Mouse (Mus musculus): Measurements from ENCODE around the gene Trmt1. TPM values are rescaled to one million over a fixed set of nuclear protein-coding genes. Genes with fewer than 3 reads are reported as not detected.
A peak's percentile ranks its signal among the peaks of the same experiment; 100 is the strongest.

The Trmt1 gene
- polyA plus RNA-seq, 1 experiment from 2014 or later = 56.2 TPM

DNA sequence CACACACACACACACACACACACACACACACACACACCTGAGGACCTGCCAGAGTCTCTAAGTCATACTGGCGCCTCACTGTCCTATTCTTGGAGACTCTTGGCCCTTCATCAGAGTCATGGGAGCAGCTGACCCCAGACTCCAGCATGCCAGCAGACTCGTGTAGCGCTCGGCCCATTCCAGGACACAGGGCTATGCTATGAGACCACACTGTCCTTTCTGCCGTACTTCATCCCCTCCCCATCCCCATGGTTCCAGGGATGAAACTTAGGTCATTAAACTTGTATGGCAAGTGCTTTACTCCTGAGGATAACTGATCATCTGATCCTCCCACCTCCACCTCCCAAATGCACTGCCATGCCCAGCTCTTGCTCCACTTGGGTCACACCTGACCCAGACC lies 32.4 kb downstream of the Trmt1 start:
- 0 out of 2 replicates have a peak, but pooled peaks cover 7% of the 10 kb centered on the region for H3K27me3 ChIP-seq (replicated peaks)
- WGBS = 83% methylated on average over 5 of the region's 5 CpGs

DNA sequence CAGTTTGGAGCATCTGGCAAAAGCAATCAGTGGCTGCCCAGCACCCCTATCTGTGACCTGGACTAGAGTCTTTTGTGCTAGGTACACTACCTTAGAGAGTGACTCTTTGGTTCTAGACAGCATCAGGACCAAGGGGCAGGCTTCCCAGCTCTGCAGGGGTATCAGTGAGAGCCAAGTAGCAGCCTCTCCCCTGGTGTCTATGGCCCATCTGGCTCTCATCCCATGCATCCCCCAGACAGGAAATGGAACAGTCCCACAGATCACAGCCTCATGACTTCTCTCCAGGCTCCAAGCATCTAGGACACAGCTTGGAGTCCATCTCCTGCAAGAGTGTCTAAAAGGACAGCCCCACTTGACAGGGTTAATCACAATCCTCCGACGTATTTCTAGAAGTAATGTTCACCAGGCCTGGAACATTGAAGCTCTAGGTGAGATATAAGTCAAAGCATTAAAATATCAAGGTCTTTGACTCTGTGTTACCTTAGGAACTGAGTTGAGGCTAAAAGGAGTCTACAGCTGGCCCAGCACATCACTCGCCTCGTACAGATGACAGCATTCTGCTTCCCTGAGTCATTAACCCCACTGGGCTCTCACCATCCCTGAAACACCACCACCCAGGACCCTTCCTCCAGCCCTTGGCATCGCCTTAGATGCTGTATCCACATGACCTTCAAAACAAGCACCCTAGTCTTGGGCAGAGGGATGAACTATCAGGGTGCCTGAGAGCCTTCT lies 33.0 kb downstream of the Trmt1 start:
- 74% methylated on average over 5 of the region's 5 CpGs for WGBS
- no peak for ATAC-seq (ENCODE audit: insufficient read depth, low FRiP score, low read depth)
- Histone ChIP-seq H3K36me3 (peaks cover 31% of the 10 kb centered on the region), H3K9me3 (no peaks in the 10 kb centered on the region), H3K27me3 (replicated peaks) (0 out of 2 replicates have a peak, but pooled peaks cover 7% of the 10 kb centered on the region), H3K4me3 (replicated peaks) (no peak overlapping the region), H3K27ac (no peak overlapping the region), H3K4me1 (peaks cover 38% of the 10 kb centered on the region), H3K4me2 (no peak overlapping the region), H3K9ac (no peak overlapping the region)

More for the DNA sequence above, 32.4 kb downstream of the Trmt1 start:
- no peak overlapping the region for H3K4me3 ChIP-seq (replicated peaks)
- H3K27ac ChIP-seq = no peak overlapping the region
- peaks cover 38% of the 10 kb centered on the region for H3K4me1 ChIP-seq
- no peaks in the 10 kb centered on the region for H3K9me3 ChIP-seq
- no peak overlapping the region for H3K4me2 ChIP-seq
- peaks cover 31% of the 10 kb centered on the region for H3K36me3 ChIP-seq
- H3K9ac ChIP-seq = no peak overlapping the region
- ATAC-seq (ENCODE audit: insufficient read depth, low FRiP score, low read depth) = no peak

DNA sequence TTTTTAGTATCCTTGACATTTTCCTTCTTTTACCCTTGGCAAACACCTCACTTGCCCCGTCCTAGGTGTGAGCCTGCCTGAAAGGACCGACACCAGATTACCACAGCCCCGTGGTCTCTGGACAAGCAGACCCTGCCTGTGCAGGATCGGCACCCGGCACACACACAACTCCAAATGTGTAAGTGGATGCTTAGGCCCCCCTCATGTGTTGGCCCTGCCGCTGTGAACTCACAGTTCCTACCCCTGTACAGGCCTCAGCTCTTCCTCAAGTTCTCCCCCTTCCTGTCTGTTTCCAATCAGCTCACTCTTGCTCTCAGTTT lies 36.4 kb downstream of the Trmt1 start:
- peaks cover 31% of the 10 kb centered on the region for H3K36me3 ChIP-seq
- peaks cover 54% of the 10 kb centered on the region for H3K4me1 ChIP-seq
- 52% methylated on average over 6 of the region's 6 CpGs for WGBS
- H3K4me3 ChIP-seq (replicated peaks) = no peak overlapping the region
- peak overlapping the region; percentile 98 for H3K27ac ChIP-seq
- peak overlapping the region; percentile 44 for H3K4me2 ChIP-seq
- ATAC-seq (ENCODE audit: insufficient read depth, low FRiP score, low read depth) = no peak
- H3K9ac ChIP-seq = no peak overlapping the region
- H3K27me3 ChIP-seq (replicated peaks) = no peaks in the 10 kb centered on the region
- H3K9me3 ChIP-seq = no peaks in the 10 kb centered on the region

DNA sequence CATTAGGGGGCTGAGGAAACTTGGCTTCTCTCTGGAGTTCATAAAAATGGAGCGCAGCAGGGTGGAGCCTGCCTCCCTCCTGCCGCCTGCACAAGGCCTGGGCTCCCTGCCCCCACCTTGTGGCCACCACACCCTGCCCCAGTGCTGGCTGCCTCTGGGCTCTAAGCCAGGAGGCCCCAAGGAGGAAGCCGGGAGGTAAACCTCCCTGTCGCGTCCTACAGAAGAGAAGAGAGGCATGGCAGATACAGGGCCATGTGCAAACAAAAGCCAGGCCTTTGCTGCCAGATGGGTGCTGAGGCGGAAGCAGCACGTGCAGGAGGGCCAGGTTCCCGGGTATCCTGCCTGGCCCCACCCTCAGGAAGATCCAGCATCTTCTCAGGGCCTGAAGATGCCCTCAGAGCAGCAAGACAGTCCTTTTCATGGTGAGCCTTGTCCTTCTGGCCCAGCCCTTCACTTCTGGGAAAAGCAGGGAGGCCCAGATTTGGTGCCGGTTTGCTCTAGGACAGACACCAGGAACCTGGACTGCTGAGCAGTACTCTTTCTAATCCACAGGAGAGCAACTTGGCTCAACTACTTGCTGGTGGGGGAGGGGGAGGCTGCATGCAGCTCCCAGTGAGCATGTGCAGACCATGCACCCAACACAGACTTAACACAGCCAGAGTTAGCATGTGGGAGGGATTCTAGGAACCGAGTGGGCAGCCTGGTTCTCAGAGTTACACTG lies 36.9 kb downstream of the Trmt1 start, which contains the start of gene G430095P16Rik:
TSS of gene G430095P16Rik (plus strand) at position 158 of the 721 bp plus-strand sequence.
- 7% methylated on average over 10 of the region's 10 CpGs for WGBS
- ATAC-seq (ENCODE audit: insufficient read depth, low FRiP score, low read depth) = peak; percentile 92
- H3K4me3 ChIP-seq (replicated peaks) = peak within 1 kb of the TSS; percentile 17; the same call in 1 of the 2 replicates
- peak within 1 kb of the TSS; percentile 98 for H3K27ac ChIP-seq
- peak within 1 kb of the TSS; percentile 44 for H3K4me2 ChIP-seq
- peak within 1 kb of the TSS; percentile 19; the same call in 1 of the 2 replicates for H3K9ac ChIP-seq
- H3K27me3 ChIP-seq (replicated peaks) = no peaks in the 10 kb centered on the region
- peaks cover 54% of the 10 kb centered on the region for H3K4me1 ChIP-seq
- peaks cover 35% of the 10 kb centered on the region for H3K36me3 ChIP-seq
- H3K9me3 ChIP-seq = no peaks in the 10 kb centered on the region

DNA sequence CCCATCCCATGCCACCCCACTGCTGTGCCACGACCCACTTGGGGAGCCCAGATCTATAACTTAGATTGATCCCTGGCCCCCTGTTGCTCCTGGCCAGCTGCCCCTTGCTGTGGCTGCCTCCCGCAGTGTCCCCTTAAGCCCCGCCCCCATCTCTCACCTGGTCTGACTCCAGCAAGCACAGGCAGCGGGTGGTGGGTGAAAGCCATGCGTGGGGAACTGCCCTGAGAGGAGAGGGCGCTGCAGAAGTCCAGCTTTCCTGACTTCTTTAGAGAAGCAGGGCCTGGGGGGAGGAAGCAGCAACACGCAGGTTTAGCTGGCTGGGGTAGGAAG lies 37.4 kb downstream of the Trmt1 start:
- Histone ChIP-seq H3K27ac (peak overlapping the region; percentile 98), H3K9ac (peak overlapping the region; percentile 19; the same call in 1 of the 2 replicates), H3K9me3 (no peaks in the 10 kb centered on the region), H3K36me3 (peaks cover 35% of the 10 kb centered on the region), H3K4me1 (peaks cover 57% of the 10 kb centered on the region), H3K27me3 (replicated peaks) (no peaks in the 10 kb centered on the region), H3K4me2 (peak overlapping the region; percentile 44), H3K4me3 (replicated peaks) (peak overlapping the region; percentile 17; the same call in 1 of the 2 replicates)
- WGBS = 12% methylated on average over 7 of the region's 7 CpGs
- ATAC-seq (ENCODE audit: insufficient read depth, low FRiP score, low read depth) = peak; percentile 5; the same call in 1 of the 2 replicates

DNA sequence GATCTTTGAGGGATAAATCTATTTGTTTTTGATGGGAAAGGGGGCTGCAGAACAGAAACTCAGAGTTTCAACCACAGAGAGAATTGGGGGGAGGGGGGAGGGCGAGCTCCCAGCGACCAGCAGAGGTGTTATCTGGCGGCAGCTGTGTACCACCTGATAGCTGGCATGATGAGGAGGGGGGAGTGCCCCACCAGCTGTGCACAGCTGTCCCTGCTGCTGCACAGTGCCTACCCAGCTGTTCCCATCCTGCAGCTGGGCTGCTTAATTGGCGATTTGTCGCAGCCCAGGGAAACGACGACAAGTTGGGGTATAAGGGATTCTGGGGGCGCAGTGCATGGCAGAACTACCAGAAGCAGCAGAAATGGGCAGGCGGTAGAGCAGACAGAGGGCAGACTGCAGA lies 38.6 kb downstream of the Trmt1 start:
- Histone ChIP-seq H3K4me2 (peak overlapping the region; percentile 44; the same call in 1 of the 2 replicates), H3K9me3 (no peaks in the 10 kb centered on the region), H3K4me1 (peaks cover 56% of the 10 kb centered on the region), H3K36me3 (peaks cover 29% of the 10 kb centered on the region), H3K4me3 (replicated peaks) (no peak overlapping the region), H3K9ac (no peak overlapping the region), H3K27me3 (replicated peaks) (no peaks in the 10 kb centered on the region), H3K27ac (peak overlapping the region; percentile 98; the same call in 1 of the 2 replicates)
- WGBS = 47% methylated on average over 9 of the region's 9 CpGs
- no peak for ATAC-seq (ENCODE audit: insufficient read depth, low FRiP score, low read depth)

DNA sequence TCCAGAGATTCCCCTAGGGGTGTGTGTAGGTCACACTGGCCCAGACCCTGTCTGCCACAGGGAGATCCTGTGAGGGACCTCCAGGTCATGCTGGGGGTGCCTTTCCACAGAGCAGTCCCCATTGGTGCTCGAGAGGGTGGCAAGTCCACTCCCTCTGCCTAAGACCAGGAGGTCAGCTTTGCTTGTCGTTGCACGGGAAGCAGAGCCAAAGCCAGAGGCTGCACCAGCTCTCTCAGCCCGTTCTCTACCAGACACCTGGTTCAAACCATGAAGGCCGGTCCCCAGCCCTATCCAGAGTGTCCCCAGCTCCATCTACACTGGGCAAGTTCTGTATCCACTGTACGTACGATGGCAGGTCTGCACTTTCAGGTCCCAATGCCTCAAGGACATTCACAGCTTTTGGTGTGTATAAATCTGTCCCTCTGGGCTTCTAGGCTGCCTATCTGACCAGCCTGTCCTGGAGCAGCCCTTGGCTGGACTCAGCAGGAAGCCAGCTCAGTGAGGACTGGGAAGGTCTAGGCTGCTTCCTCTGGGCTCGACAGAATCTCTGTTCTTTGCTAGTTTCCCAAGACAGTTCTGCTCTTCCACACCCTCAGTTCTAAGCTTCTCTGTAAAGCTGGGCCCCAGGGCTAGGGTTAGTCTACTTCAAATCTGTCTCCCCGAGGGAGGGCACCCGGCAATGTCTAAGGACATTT lies 39.3 kb downstream of the Trmt1 start:
- H3K4me1 ChIP-seq = peaks cover 63% of the 10 kb centered on the region
- H3K9ac ChIP-seq = no peak overlapping the region
- 58% methylated on average over 10 of the region's 10 CpGs for WGBS

DNA sequence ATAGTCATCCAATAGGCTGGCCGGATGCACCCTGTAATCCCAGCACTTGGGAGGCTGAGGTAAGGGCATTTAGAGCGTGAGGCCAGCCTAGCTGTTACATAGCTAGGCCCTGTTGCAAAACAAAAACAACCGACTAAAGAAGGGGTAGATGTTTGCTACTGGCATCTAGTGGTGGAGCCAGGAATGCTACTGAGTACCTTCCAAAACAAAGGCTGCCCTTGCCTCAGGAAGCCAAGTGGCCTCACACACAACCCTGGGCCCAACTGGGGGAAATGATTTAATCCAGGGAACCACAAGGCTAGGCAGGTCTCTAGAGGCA lies 39.8 kb downstream of the Trmt1 start:
- ATAC-seq (ENCODE audit: insufficient read depth, low FRiP score, low read depth) = no peak
- Histone ChIP-seq H3K36me3 (peaks cover 18% of the 10 kb centered on the region), H3K27ac (peak overlapping the region; percentile 64), H3K4me2 (no peak overlapping the region), H3K4me3 (replicated peaks) (no peak overlapping the region), H3K27me3 (replicated peaks) (no peaks in the 10 kb centered on the region), H3K4me1 (peaks cover 68% of the 10 kb centered on the region), H3K9me3 (no peaks in the 10 kb centered on the region), H3K9ac (no peak overlapping the region)
- WGBS = 36% methylated on average over 3 of the region's 3 CpGs

More for the DNA sequence above, 39.3 kb downstream of the Trmt1 start:
- no peak for ATAC-seq (ENCODE audit: insufficient read depth, low FRiP score, low read depth)
- H3K4me2 ChIP-seq = no peak overlapping the region
- H3K27ac ChIP-seq = peak overlapping the region; percentile 64
- H3K36me3 ChIP-seq = peaks cover 23% of the 10 kb centered on the region
- H3K27me3 ChIP-seq (replicated peaks) = no peaks in the 10 kb centered on the region
- no peaks in the 10 kb centered on the region for H3K9me3 ChIP-seq
- no peak overlapping the region for H3K4me3 ChIP-seq (replicated peaks)

DNA sequence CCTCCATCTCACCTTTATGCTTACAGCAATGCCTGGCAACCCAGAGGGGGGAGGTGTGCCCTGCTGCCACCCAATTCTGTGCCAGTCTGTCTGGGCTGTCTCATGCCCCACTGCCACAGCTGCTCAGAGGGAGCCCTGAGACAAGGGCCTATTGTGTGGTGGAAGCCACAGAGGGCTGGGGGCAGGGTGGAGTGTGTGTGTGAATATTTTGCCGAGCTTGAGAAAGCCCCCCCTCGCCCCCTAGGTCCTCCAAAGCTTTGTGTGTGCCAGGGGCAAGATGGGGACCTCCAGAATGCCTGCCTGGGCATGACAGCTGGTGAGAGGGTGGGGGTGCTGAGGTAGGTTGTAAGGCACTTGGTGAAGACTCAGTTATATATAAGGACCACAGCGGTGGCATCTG lies 42.4 kb downstream of the Trmt1 start:
- H3K4me1 ChIP-seq = peaks cover 73% of the 10 kb centered on the region
- H3K36me3 ChIP-seq = peaks cover 10% of the 10 kb centered on the region; the same call in 1 of the 2 replicates
- 76% methylated on average over 3 of the region's 3 CpGs for WGBS
- no peaks in the 10 kb centered on the region for H3K9me3 ChIP-seq
- peak overlapping the region; percentile 16 for H3K27ac ChIP-seq
- H3K4me3 ChIP-seq (replicated peaks) = no peak overlapping the region
- no peak for ATAC-seq (ENCODE audit: insufficient read depth, low FRiP score, low read depth)
- no peak overlapping the region for H3K4me2 ChIP-seq
- H3K27me3 ChIP-seq (replicated peaks) = no peaks in the 10 kb centered on the region
- no peak overlapping the region for H3K9ac ChIP-seq

DNA sequence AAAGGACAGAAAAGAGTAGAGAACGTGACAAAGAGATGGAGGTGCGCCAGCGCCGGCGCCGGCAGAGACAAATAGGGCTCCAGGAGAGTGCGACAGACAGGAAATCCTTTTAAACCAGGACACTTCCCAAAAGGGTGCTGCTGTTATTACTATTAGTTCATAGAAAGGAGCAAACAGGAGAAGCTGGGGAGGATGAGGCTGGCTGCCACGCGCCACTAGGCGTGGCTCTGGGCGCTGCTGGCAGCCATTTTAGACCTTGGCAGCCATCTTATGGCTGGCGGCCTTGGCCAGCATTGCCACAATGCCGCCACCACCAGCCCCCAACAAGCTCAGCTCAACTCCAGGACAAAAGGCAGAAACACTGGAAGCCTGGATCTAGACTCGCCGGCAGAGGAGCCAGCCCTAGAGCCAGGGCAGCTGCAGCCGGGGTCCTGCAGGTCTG lies 43.8 kb downstream of the Trmt1 start:
- peaks cover 64% of the 10 kb centered on the region for H3K4me1 ChIP-seq
- no peak for ATAC-seq (ENCODE audit: insufficient read depth, low FRiP score, low read depth)
- H3K36me3 ChIP-seq = peaks cover 10% of the 10 kb centered on the region; the same call in 1 of the 2 replicates
- 0 out of 2 replicates have a peak overlapping the region, but pooled peaks have one; percentile 21 for H3K4me2 ChIP-seq
- 83% methylated on average over 16 of the region's 16 CpGs for WGBS
- H3K9ac ChIP-seq = no peak overlapping the region
- no peak overlapping the region for H3K4me3 ChIP-seq (replicated peaks)
- no peaks in the 10 kb centered on the region for H3K9me3 ChIP-seq
- peak overlapping the region; percentile 85 for H3K27ac ChIP-seq
- H3K27me3 ChIP-seq (replicated peaks) = no peaks in the 10 kb centered on the region

DNA sequence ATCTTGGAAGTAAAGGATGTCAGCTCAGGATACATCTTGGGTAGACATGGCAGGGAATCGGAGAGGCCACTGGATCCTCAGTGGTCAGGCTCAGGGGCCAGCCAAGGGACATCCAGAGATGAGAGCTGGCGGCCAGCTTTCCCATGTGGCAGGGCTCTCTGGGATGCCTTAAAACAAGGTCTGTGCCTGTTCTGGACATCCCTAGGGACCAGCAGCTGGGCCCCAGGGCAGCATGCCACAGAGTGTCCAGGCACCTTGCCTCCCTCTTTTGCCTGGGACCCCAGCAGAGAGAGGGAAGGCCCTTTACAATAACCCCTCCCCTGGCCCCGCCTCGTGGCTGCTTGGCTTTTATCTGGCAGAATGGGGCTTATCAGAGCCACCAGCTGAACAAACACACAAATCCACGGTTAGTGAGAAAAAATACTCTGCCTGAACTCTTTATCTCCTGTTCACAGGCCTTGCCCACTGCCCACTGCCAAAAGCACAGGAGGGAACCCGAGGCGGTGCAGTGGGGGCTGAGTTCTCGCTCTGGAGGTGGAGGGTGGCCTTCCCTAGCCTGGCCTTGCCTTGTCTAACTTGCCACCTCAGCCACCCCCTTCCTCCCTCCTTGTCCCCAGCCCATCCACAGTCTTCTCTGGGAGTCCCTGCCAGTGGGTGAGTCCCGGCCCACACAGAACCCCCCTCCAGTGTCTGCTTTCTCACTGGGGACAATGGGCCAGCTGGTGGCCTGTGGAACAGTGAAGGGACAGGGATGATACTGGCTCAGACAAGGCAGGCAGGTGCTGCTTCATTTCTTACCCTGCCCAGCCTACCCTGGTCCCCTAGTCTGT lies 44.6 kb downstream of the Trmt1 start:
- H3K9ac ChIP-seq = no peak overlapping the region
- H3K4me1 ChIP-seq = peaks cover 56% of the 10 kb centered on the region
- H3K4me2 ChIP-seq = peak overlapping the region; percentile 24
- H3K9me3 ChIP-seq = no peaks in the 10 kb centered on the region
- peak; percentile 88 for ATAC-seq (ENCODE audit: insufficient read depth, low FRiP score, low read depth)
- peaks cover 10% of the 10 kb centered on the region; the same call in 1 of the 2 replicates for H3K36me3 ChIP-seq
- 37% methylated on average over 9 of the region's 9 CpGs for WGBS
- H3K27me3 ChIP-seq (replicated peaks) = no peaks in the 10 kb centered on the region
- H3K27ac ChIP-seq = peak overlapping the region; percentile 85
- no peak overlapping the region for H3K4me3 ChIP-seq (replicated peaks)
